Mouse (Mus musculus) heart, postnatal 10 days (tissue): Measurements from ENCODE around the gene Schip1. TPM values are rescaled to one million over a fixed set of nuclear protein-coding genes. Genes with fewer than 3 reads are reported as not detected.

Experiments used
- DNase-seq, 2 experiments: peaks; one replicate each; pipeline ENCODE4 v3.0.0; 2021
- intact Hi-C: fragments of 180-260 bp; cut with DNase I; formaldehyde crosslinking; loops from one replicate; pipeline ENCODE4 v1.15.1; 2025
- total RNA-seq, 2 experiments: library from RNA; stranded (reverse); gene quantifications; 2 replicates each; pipeline ENCODE4 v1.2.3; 2021

The Schip1 gene
- total RNA-seq, 2 experiments from 2014 or later: 170 to 173 TPM

GRCm38 (mm10) chr3:68121338-68121737, 56.7 kb downstream of the Schip1 start:
- intact Hi-C loops: no loop called here
- DNase-seq: peak; percentile 49 to 52

GRCm38 (mm10) chr3:68126284-68126856, 61.8 kb downstream of the Schip1 start:
- intact Hi-C loops: no loop called here
- no peak for DNase-seq

- intact Hi-C loops: no loop called here
- no peak for DNase-seq
Measured at GRCm38 (mm10) chr3:68130386-68130785, 65.8 kb downstream of the Schip1 start.

GRCm38 (mm10) chr3:68138833-68139627, 74.4 kb downstream of the Schip1 start:
- no peak for DNase-seq
- intact Hi-C loops: no loop called here

GRCm38 (mm10) chr3:68150688-68151087, 86.1 kb downstream of the Schip1 start:
- intact Hi-C loops: no loop called here
- no peak for DNase-seq

DNA sequence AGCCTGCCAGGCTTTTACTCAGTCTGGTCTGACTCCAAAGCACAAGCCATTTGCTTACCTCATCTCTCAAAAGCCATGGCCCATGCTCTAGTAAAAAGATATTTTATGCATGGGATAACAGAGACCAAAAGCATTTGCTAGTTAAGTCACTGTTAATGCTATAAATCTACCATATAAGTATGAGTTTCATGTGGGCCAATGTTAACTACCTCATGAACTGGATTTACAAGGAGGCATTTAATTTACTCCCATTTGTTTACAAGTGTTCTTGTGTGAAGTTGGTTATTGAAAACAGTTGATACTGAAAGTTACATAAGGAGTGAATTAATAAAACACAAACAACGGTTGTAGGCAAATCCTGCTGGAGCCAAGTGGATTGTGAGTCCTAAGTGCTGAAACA, 95.6 kb downstream of the Schip1 start:
- no peak for DNase-seq
- intact Hi-C loops: no loop called here

DNA sequence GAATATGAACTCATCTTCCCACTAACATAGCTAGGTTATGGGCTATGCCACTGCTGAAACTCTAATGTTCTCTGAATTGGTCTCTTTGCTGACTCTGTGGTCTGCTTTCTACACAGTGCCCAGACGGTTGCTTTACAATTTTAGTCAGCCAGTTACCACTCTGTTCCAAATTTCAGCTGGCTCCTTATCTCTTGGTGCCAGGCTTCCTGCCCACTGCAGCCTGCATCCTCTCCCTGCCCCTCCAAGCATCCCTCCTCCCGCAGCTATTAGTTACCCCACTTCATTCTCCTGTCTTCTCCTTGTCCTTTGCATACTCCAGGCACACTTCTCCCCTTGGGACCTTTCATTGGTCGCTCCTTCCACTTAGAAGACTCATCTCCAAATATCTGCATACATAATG, 96.2 kb downstream of the Schip1 start:
- no peak for DNase-seq
- intact Hi-C loops: no loop called here

DNA sequence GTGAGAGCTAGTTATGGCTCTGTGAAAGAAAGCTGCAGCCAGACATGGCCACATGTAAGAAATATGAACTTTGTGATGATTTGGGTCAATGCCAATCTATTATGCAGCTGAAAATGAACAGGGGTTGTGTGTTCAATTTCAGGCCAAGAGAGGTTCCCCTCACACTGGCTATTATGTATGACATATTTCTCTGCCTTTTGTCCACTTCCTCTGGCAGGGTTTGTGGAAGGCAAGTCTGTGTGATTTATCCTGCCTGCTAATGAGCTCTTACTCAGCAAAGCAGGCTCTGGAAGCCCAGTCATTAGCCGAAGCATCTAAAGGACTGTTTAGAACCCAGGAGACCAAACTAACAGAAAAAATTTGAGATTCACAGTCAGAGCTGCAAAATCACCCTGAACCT, 113.6 kb downstream of the Schip1 start:
- no peak for DNase-seq
- intact Hi-C loops: no loop called here

DNA sequence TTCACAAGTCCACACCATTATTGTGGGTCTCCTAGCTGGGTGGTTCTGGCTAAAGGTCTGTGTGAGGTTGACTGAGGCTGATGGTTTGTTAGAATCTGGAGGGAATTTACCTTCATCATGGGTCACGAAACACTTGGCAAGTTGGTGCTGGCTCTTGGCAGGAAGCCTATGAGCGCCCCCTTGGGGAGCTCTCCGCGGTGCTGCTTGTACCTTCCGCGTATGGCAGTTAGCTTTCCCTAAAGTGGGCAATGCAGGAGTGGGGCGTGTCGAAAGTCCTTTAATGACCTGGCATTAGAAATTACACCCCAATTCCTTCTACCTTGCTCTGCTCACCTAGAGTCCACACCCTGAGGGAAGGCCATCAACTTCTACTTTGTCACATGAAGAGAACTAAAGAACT, 122.9 kb downstream of the Schip1 start:
- intact Hi-C loops: no loop called here
- no peak for DNase-seq

DNA sequence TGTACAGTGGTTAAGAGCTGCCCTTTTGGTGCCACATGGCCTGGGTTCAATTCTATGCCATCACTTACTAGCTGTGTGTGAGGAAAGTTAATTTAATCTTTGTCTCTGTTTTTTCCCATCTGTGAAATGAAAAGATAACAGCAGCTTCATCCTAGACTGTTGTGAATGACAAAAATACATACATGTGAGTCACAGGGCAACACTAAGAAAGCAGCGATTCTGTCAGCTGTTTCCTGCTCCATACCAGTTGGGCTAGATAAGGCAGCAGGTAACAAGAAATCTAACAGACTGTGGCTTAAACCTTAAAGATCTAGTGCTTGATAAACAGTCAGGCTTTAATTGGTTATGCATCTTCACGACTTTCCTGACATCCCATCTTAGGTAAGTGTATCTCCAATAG, 124.5 kb downstream of the Schip1 start:
- intact Hi-C loops: no loop called here
- DNase-seq: no peak

- DNase-seq: no peak
- intact Hi-C loops: no loop called here
Measured at GRCm38 (mm10) chr3:68196933-68197332, 132.3 kb downstream of the Schip1 start.

GRCm38 (mm10) chr3:68201214-68201613, 136.6 kb downstream of the Schip1 start:
- no peak for DNase-seq
- intact Hi-C loops: no loop called here

DNA sequence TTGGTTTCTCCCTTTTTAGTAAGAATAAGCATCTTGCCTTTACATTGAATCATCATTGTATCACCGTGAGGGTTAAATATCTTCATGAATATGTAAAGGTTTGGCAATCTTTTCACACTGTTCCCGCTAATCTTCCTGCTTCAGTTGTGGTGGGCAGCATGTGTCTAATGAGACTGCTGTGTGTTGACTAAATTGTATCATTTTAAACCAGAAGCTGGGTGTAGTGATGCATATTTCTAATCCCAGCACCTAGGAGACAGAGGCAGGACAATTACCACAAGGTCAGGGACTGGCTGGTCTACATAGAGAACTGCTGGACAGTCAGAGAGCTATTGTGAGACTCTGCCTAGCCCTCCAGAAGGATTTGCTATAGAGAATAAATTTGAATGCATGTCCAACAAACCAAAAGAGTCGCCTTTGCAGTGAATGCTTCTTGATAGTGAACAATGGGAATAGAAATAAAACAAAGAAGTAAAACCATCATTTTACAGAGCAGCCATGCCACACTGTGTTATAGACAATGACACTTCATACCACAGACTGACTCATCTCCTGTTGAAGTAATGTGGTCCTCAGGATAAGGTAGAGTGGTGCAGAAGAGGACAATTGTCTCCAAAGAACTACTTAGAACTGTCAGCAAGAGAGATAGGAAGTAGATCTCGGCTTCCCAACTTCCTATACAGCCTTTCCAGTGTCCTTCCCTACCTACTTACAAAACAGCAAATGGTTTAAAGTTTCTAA, 137.7 kb downstream of the Schip1 start:
- intact Hi-C loops: no loop called here

GRCm38 (mm10) chr3:68203934-68204467, 139.4 kb downstream of the Schip1 start:
- DNase-seq: no peak
- intact Hi-C loops: no loop called here

More for the DNA sequence above, 137.7 kb downstream of the Schip1 start:
- no peak for DNase-seq

DNA sequence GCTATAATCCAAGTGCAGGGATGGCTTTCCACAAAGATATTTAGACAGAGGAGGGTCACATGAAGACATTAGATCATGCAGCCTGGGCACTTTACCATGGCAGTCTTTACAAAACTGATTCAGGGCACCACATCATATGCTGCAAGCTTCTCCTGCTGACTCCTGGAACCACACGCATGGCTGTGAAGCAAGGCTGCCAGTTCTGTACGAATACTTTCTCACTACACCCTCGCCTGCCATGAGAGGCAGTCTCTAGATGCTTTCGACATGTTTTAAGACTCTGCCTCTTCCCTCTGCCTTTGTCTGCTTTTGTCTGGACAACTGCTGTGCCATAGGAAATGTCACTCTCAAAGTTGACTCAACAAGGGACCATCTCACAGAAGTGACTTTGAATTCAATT, 145.8 kb downstream of the Schip1 start:
- intact Hi-C loops: no loop called here
- DNase-seq: no peak

- no peak for DNase-seq
- intact Hi-C loops: no loop called here
Measured at GRCm38 (mm10) chr3:68221452-68221851, 156.8 kb downstream of the Schip1 start.

GRCm38 (mm10) chr3:68239887-68240286, 175.3 kb downstream of the Schip1 start:
- intact Hi-C loops: no loop called here
- DNase-seq: no peak

GRCm38 (mm10) chr3:68243239-68243638, 178.6 kb downstream of the Schip1 start:
- intact Hi-C loops: no loop called here
- no peak for DNase-seq

GRCm38 (mm10) chr3:68246154-68246553, 181.6 kb downstream of the Schip1 start:
- intact Hi-C loops: no loop called here
- DNase-seq: no peak

DNA sequence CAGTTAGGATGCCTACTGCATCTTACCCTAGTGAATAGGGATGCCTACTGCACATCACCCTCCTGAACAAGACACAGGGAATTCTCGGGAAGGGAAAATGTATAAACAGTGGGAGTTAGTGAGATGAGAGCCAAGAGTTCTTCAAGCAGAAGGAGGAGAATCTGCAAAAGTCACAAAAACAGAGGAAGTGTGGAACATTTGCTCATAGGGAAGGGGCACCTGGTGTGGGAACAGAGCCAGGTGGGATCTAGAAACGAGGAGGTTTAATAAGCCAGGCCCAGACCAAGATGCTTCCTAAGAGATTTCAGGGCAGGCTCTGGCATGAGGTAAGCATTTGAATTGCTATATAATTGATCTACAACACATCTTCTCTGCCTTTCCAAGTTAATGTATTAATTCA, 186.0 kb downstream of the Schip1 start:
- intact Hi-C loops: no loop called here
- no peak for DNase-seq

DNA sequence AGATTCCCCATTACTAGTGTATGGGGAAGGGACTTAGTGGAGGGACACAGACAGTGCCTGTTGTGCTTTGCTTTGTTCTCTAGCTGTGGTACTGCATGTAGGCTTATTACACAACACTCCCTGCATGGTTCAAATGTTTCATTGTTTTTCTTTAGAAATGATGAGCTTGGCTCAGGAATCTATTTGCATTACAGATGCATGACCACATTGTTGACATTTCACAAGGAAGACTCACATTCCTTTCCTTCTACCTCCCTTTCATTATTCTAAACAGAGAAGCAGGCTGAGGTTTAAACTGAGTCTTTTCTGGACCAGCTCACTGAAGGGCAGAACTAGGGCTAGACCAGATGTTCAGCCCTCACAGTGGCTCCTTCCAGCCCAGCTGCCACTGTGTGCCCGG, 187.7 kb downstream of the Schip1 start:
- intact Hi-C loops: no loop called here
- no peak for DNase-seq

DNA sequence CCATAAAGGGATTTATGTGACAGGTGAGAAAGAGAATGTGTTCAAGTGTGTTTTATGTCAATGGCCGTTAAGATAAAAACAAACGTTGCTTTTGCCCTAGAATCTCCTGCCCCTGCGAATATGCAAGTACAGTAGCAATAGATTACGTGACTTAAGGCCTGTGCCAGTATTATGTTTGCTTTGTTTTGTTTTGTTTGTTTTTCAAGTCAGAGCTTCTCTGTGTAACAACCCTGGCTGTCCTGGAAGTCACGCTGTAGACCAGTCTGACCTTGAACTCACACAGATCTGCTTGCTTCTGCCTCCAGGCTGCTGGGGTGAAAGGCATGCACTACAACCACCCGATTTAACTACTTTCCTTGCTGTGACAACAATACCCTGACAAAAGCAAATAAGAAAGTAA, 197.7 kb downstream of the Schip1 start:
- no peak for DNase-seq
- intact Hi-C loops: no loop called here
